Mouse (Mus musculus): ENCODE results near the gene Tmcc2. TPM values are rescaled to one million over a fixed set of nuclear protein-coding genes. Genes with fewer than 3 reads are reported as not detected.
A peak's percentile ranks its signal among the peaks of the same experiment; 100 is the strongest.

Tmcc2 gene
- total and polyA plus RNA-seq, 3 experiments: 6.7 to 99.6 (median 14.9) TPM

DNA sequence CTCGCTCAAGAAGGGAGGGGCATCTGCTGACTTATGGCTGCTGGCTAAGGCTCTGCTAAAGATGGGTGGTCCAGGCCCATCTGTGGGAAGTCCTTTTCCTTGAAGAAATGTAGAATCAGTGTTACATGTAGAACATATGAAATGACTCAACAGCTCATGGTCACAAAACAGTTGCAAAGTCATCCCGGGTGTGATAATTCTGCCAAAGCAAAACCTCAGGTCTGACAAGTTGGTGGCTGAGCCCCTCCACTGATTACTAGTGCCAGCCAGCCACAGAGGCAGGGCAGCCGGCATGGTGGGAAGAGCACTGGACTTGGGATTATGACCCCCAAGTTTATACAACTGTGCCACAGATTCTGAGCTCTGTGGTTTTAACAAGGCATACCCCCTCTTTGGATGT, 13.3 kb downstream of the Tmcc2 start:
- H3K4me1 ChIP-seq (ENCODE audit: insufficient read depth, low read depth, low read length): peaks cover 97% of the 10 kb centered on the region
- H3K36me3 ChIP-seq (replicated peaks): peaks cover 78% of the 10 kb centered on the region
- H3K9me3 ChIP-seq (replicated peaks): no peaks in the 10 kb centered on the region
- DNase-seq (ENCODE audit: low spot score) (no peak), ATAC-seq (ENCODE audit: extremely low read depth, insufficient number of reproducible peaks, low FRiP score, poor library complexity, severe bottlenecking) (no peak)
- H3K27me3 ChIP-seq (ENCODE audit: insufficient read depth, low read length): no peaks in the 10 kb centered on the region
- H3K4me3 ChIP-seq (ENCODE audit: low read depth, low read length): peak overlapping the region; percentile 7; the same call in 1 of the 2 replicates
- TF ChIP-seq POLR2AphosphoS5 (IDR thresholded peaks at IDR 0.05; ENCODE audit: insufficient replicate concordance, low read depth, low read length) (no peak), TAL1 (conservative IDR thresholded peaks at IDR 0.05; ENCODE audit: low read depth, low read length) (no peak), CTCF (IDR thresholded peaks at IDR 0.05; ENCODE audit: low read depth, low read length) (no peak), GATA2 (IDR thresholded peaks at IDR 0.05; ENCODE audit: borderline replicate concordance, low read depth, low read length) (no peak), GATA1 (IDR thresholded peaks at IDR 0.05; ENCODE audit: borderline replicate concordance, low read length) (no peak)

DNA sequence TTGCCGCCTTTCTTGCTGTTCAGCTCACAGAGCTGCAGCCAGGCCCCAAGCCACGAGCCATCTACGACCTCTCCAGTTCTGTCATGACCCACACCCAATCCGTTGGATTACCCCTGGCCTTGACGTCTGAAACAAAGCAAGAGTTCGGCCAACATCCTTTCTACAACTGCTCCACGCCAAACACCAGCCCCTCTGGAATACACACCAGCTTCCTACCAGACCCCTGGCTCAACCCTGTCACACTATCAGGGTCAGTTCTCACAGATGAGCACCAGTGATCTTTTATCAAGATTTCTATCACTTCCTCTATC, 14.1 kb downstream of the Tmcc2 start:
- Histone ChIP-seq H3K36me3 (replicated peaks) (peaks cover 82% of the 10 kb centered on the region), H3K4me1 (ENCODE audit: insufficient read depth, low read depth, low read length) (peaks cover 97% of the 10 kb centered on the region), H3K9me3 (replicated peaks) (no peaks in the 10 kb centered on the region), H3K4me3 (ENCODE audit: low read depth, low read length) (peak overlapping the region; percentile 18; the same call in 1 of the 2 replicates), H3K27me3 (ENCODE audit: insufficient read depth, low read length) (no peaks in the 10 kb centered on the region)
- DNase-seq (ENCODE audit: low spot score): no peak
- no peak for TF ChIP-seq GATA1 (IDR thresholded peaks at IDR 0.05; ENCODE audit: borderline replicate concordance, low read length)
- TF ChIP-seq CTCF (IDR thresholded peaks at IDR 0.05; ENCODE audit: low read depth, low read length): no peak
- TF ChIP-seq POLR2AphosphoS5 (IDR thresholded peaks at IDR 0.05; ENCODE audit: insufficient replicate concordance, low read depth, low read length): no peak
- TF ChIP-seq TAL1 (conservative IDR thresholded peaks at IDR 0.05; ENCODE audit: low read depth, low read length): no peak
- no peak for TF ChIP-seq GATA2 (IDR thresholded peaks at IDR 0.05; ENCODE audit: borderline replicate concordance, low read depth, low read length)
- ATAC-seq (ENCODE audit: extremely low read depth, insufficient number of reproducible peaks, low FRiP score, poor library complexity, severe bottlenecking): no peak

DNA sequence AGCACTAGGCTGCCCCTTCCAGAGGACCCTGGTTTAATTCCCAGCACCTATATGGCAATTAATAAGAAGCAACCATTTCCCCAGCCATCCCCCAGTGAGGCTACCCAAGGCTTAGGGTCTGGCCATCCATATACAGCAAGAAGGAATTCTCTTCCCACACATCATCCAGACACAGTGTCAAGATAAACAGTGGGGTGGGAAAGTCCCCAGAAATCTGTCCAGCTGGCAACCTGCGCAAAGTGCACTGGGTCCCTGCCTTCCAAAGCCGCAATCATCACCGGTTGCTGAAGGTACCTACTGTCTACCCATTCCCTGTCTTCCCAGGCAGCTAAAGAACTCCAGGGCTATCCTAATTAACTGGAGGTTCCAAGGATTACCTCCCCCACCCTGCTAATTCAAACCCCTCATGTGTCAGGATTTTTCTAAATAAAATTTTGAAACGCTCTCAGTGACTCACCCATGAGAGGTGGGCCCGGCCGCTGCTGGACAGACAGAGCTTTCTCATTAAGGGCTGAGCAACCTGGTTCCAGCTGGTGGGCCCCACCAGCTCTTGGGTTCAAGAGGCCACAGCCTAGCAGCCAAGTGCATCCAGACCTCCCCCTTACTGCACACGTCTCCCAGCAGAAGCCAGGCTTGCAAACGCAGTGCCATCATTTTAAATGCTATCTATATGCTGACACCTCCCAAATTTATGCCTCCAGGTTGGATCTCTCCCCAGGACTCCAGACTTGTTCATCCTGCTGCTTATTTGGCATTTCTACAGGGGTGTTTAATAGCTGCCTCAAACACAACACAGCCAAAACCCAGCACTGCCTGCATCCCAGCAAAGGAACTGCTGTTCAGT, 14.6 kb downstream of the Tmcc2 start:
- Histone ChIP-seq H3K9me3 (replicated peaks) (no peaks in the 10 kb centered on the region), H3K4me3 (ENCODE audit: low read depth, low read length) (peak overlapping the region; percentile 18; the same call in 1 of the 2 replicates), H3K4me1 (ENCODE audit: insufficient read depth, low read depth, low read length) (peaks cover 97% of the 10 kb centered on the region), H3K36me3 (replicated peaks) (peaks cover 87% of the 10 kb centered on the region), H3K27me3 (ENCODE audit: insufficient read depth, low read length) (no peaks in the 10 kb centered on the region)
- no peak for ATAC-seq (ENCODE audit: extremely low read depth, insufficient number of reproducible peaks, low FRiP score, poor library complexity, severe bottlenecking)
- TF ChIP-seq CTCF (IDR thresholded peaks at IDR 0.05; ENCODE audit: low read depth, low read length) (no peak), TAL1 (conservative IDR thresholded peaks at IDR 0.05; ENCODE audit: low read depth, low read length) (no peak), GATA2 (IDR thresholded peaks at IDR 0.05; ENCODE audit: borderline replicate concordance, low read depth, low read length) (no peak), GATA1 (IDR thresholded peaks at IDR 0.05; ENCODE audit: borderline replicate concordance, low read length) (no peak), POLR2AphosphoS5 (IDR thresholded peaks at IDR 0.05; ENCODE audit: insufficient replicate concordance, low read depth, low read length) (no peak)
- no peak for DNase-seq (ENCODE audit: low spot score)

DNA sequence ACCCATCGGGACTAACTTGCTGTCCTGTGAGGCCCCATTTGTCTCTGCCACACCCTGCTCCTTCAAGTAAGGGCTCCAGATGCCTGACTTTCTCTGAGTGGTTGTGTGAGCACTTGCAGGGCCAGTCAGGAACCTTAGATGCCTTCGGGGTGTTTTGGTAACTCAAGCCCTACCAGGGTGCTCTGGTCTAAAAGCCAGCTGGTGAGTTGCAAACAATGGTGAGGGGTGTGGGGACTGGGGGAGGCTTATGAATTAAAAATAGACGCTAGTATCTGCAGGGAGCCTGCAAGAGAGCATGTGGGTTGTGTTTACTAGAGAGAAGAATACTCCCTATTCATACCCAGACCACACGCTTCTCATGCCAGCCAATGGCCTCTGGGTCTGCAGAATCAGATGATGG, 15.8 kb downstream of the Tmcc2 start:
- no peak for ATAC-seq (ENCODE audit: extremely low read depth, insufficient number of reproducible peaks, low FRiP score, poor library complexity, severe bottlenecking)
- no peaks in the 10 kb centered on the region for H3K9me3 ChIP-seq (replicated peaks)
- TF ChIP-seq GATA2 (IDR thresholded peaks at IDR 0.05; ENCODE audit: borderline replicate concordance, low read depth, low read length) (no peak), GATA1 (IDR thresholded peaks at IDR 0.05; ENCODE audit: borderline replicate concordance, low read length) (no peak), TAL1 (conservative IDR thresholded peaks at IDR 0.05; ENCODE audit: low read depth, low read length) (no peak), CTCF (IDR thresholded peaks at IDR 0.05; ENCODE audit: low read depth, low read length) (no peak)
- DNase-seq (ENCODE audit: low spot score): no peak
- no peaks in the 10 kb centered on the region for H3K27me3 ChIP-seq (ENCODE audit: insufficient read depth, low read length)
- H3K4me3 ChIP-seq (ENCODE audit: low read depth, low read length): no peak overlapping the region; the same call in 1 of the 2 replicates
- H3K4me1 ChIP-seq (ENCODE audit: insufficient read depth, low read depth, low read length): peaks cover 97% of the 10 kb centered on the region
- H3K36me3 ChIP-seq (replicated peaks): peaks cover 85% of the 10 kb centered on the region

DNA sequence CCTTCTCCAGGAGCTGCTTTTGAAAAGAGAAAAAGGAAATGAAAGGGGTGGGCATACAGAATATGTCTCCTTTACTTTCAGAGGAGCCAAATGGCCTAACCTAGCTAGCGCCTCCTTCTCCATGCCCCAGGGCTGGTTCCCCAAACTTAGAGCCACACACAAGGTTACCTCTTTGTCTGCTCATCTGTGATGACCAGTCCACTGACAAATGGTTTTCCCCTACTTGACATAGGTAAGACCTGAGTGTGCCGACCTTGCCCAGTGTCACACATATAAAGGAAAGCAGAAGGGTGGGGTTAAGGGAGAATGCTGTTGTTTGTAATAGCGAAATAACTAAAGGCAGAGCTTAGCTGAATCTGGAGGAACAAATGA, 16.2 kb downstream of the Tmcc2 start:
- Histone ChIP-seq H3K4me1 (ENCODE audit: insufficient read depth, low read depth, low read length) (peaks cover 100% of the 10 kb centered on the region), H3K9me3 (replicated peaks) (no peaks in the 10 kb centered on the region), H3K4me3 (ENCODE audit: low read depth, low read length) (no peak overlapping the region; the same call in 1 of the 2 replicates), H3K27me3 (ENCODE audit: insufficient read depth, low read length) (no peaks in the 10 kb centered on the region), H3K36me3 (replicated peaks) (peaks cover 85% of the 10 kb centered on the region)
- TF ChIP-seq TAL1 (conservative IDR thresholded peaks at IDR 0.05; ENCODE audit: low read depth, low read length) (no peak), GATA2 (IDR thresholded peaks at IDR 0.05; ENCODE audit: borderline replicate concordance, low read depth, low read length) (no peak), POLR2AphosphoS5 (IDR thresholded peaks at IDR 0.05; ENCODE audit: insufficient replicate concordance, low read depth, low read length) (no peak), GATA1 (IDR thresholded peaks at IDR 0.05; ENCODE audit: borderline replicate concordance, low read length) (no peak), CTCF (IDR thresholded peaks at IDR 0.05; ENCODE audit: low read depth, low read length) (no peak)
- DNase-seq (ENCODE audit: low spot score) (no peak), ATAC-seq (ENCODE audit: extremely low read depth, insufficient number of reproducible peaks, low FRiP score, poor library complexity, severe bottlenecking) (no peak)

DNA sequence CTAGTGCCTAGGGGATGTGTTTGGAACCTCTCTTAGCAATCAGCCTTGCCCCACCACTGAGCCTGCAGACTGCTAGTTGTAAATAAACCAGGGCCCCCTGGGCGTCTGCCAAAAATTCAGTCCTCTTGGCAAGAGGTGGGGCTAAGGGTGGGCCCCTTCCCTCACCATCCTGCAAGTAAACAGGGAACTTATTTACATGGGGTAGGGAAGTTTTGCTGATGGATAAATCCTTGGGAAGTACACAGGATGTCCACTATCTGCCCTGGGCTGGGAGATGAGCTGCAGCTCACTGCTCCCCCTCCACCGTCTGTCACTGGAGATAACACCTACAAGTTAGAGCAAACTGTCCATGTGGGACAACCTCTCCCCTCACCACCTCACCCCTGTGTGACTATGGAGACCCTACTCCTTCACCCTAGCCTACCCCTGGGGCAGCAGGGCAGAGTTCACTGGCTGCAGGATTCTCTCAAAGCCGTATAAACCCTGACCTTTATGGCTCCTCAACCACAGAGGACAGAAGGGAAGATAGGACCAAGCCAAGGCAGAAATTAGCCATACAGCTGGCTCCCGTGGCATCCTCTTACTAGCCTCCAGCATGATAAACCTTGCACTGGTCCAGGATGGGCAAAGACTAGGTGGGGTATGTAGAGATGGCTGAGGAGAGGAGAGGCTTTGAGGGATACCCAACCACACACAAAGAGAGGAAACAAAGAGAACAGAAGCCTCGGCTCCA, 16.8 kb downstream of the Tmcc2 start:
- TF ChIP-seq GATA1 (IDR thresholded peaks at IDR 0.05; ENCODE audit: borderline replicate concordance, low read length) (no peak), CTCF (IDR thresholded peaks at IDR 0.05; ENCODE audit: low read depth, low read length) (no peak), GATA2 (IDR thresholded peaks at IDR 0.05; ENCODE audit: borderline replicate concordance, low read depth, low read length) (0 out of 2 replicates have a peak, but pooled peaks have one; percentile 19), TAL1 (conservative IDR thresholded peaks at IDR 0.05; ENCODE audit: low read depth, low read length) (peak; percentile 86), POLR2AphosphoS5 (IDR thresholded peaks at IDR 0.05; ENCODE audit: insufficient replicate concordance, low read depth, low read length) (no peak)
- ATAC-seq (ENCODE audit: extremely low read depth, insufficient number of reproducible peaks, low FRiP score, poor library complexity, severe bottlenecking) (peak; percentile 47), DNase-seq (ENCODE audit: low spot score) (peak; percentile 47)
- Histone ChIP-seq H3K4me1 (ENCODE audit: insufficient read depth, low read depth, low read length) (peaks cover 100% of the 10 kb centered on the region), H3K9me3 (replicated peaks) (no peaks in the 10 kb centered on the region), H3K4me3 (ENCODE audit: low read depth, low read length) (peak overlapping the region; percentile 21; the same call in 1 of the 2 replicates), H3K36me3 (replicated peaks) (peaks cover 85% of the 10 kb centered on the region), H3K27me3 (ENCODE audit: insufficient read depth, low read length) (no peaks in the 10 kb centered on the region)
